Mouse (Mus musculus) limb, embryonic 14.5 days (tissue): ENCODE results near the gene Ncstn. TPM values are rescaled to one million over a fixed set of nuclear protein-coding genes. Genes with fewer than 3 reads are reported as not detected.

ENCODE experiments used
- ATAC-seq: fragments of 200-750 bp; cut with Nextera tagmentation; 2 replicates; pipeline ENCODE4 v1.8.0; 2017; ENCODE audit warnings: low read depth, moderate number of reproducible peaks, moderate TSS enrichment; ENCODE audit not compliant: low FRiP score
- DNase-seq: peaks from one replicate; pipeline ENCODE4 v3.0.0-alpha.2; 2015; ENCODE audit warnings: low spot score
- H3K27ac ChIP-seq: fragments of 300-500 bp; sonication (generic); replicated peaks from 2 replicates; pipeline ENCODE4 v1.5.1; 2014; ENCODE audit warnings: low read depth, mild to moderate bottlenecking, low read length, moderate library complexity, mixed read lengths
- H3K27me3 ChIP-seq: fragments of 300-500 bp; sonication (generic); 2 replicates; pipeline ENCODE4 v1.6.1; 2014; ENCODE audit warnings: low read length, mixed read lengths; ENCODE audit not compliant: control insufficient read depth, insufficient read depth
- H3K36me3 ChIP-seq: fragments of 300-500 bp; sonication (generic); 2 replicates; pipeline ENCODE4 v1.6.1; 2014; ENCODE audit warnings: mild to moderate bottlenecking, low read length, moderate library complexity, mixed read lengths; ENCODE audit not compliant: control insufficient read depth, insufficient read depth
- H3K4me1 ChIP-seq: fragments of 300-500 bp; sonication (generic); 2 replicates; pipeline ENCODE4 v1.6.1; 2014; ENCODE audit warnings: antibody characterized with exemption, low read length, mixed read lengths; ENCODE audit not compliant: control insufficient read depth, insufficient read depth
- H3K4me2 ChIP-seq: fragments of 300-500 bp; sonication (generic); replicated peaks from 2 replicates; pipeline ENCODE4 v1.6.1; 2014; ENCODE audit warnings: low read depth, mild to moderate bottlenecking, low read length, moderate library complexity; ENCODE audit not compliant: severe bottlenecking
- H3K4me3 ChIP-seq: fragments of 300-500 bp; sonication (generic); replicated peaks from 2 replicates; pipeline ENCODE4 v1.5.1; 2014; ENCODE audit warnings: low read length
- H3K9ac ChIP-seq: fragments of 300-500 bp; sonication (generic); 2 replicates; pipeline ENCODE4 v1.6.1; 2014; ENCODE audit warnings: mild to moderate bottlenecking, low read depth, low read length, moderate library complexity; ENCODE audit not compliant: severe bottlenecking
- H3K9me3 ChIP-seq: fragments of 300-500 bp; sonication (generic); 2 replicates; pipeline ENCODE4 v1.6.1; 2016; ENCODE audit warnings: low read length; ENCODE audit not compliant: control insufficient read depth
- POLR2A ChIP-seq: fragments of 200-500 bp; IDR thresholded peaks from 2 replicates; pipeline ENCODE4 v1.8.0; 2012; ENCODE audit warnings: inconsistent platforms, mild to moderate bottlenecking, moderate library complexity, borderline replicate concordance; ENCODE audit not compliant: insufficient read depth, insufficient read length; ENCODE audit errors: extremely low read depth
- WGBS: fragments of 180-500 bp; shearing (Covaris S2); extraction: QIAGEN DNeasy Blood & Tissue Kit; methylation state at CpG from one replicate; pipeline ENCODE4 v1.1.7; 2014; 5-methylcytosine and 5-hydroxymethylcytosine counted together
- polyA plus RNA-seq, 2 experiments: library from polyadenylated mRNA; depleted of rRNA in 1 of 2; stranded (reverse) in 1 of 2; unstranded in 1 of 2; fragments of >200 nt; fragmentation: Nextera tagmentation in 1 of 2; extraction: Ambion mirVana in 1 of 2; gene quantifications; 2 replicates each; pipeline versions ENCODE4 v1.2.1 to v1.2.3; 2012 to 2014

Ncstn gene
- polyA plus RNA-seq, 2 experiments: 98.4 to 137 TPM

DNA sequence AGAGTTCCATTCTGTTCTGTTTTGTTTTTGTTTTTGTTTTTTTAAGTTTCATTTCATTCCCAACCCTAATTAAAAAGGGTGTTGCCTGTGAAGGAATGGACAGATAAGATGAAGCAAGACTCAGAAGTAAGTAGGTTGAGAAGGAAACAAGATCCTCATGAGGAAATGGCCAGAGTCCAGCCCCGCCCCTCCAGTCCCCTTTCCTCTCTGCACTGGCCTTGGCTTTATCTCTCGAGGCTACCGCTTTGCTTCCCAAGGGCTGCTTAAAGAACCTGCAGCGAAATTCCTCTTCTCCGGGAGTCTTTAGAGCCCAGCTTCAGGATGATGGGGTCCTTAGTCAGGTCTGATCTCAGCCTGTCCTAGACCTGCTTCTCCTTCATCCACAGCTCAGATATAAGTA, 4.6 kb downstream of the Ncstn start:
- H3K9ac ChIP-seq: no peak overlapping the region
- H3K36me3 ChIP-seq: peaks cover 63% of the 10 kb centered on the region
- no peak overlapping the region for H3K4me2 ChIP-seq
- H3K27ac ChIP-seq: no peak overlapping the region
- ATAC-seq (no peak), DNase-seq (no peak)
- 74% methylated on average over 5 of the region's 5 CpGs for WGBS
- no peak overlapping the region for H3K4me3 ChIP-seq
- 0 out of 2 replicates have a peak, but pooled peaks cover 4% of the 10 kb centered on the region for H3K4me1 ChIP-seq
- H3K9me3 ChIP-seq: no peaks in the 10 kb centered on the region
- no peak for TF ChIP-seq POLR2A
- no peaks in the 10 kb centered on the region for H3K27me3 ChIP-seq

DNA sequence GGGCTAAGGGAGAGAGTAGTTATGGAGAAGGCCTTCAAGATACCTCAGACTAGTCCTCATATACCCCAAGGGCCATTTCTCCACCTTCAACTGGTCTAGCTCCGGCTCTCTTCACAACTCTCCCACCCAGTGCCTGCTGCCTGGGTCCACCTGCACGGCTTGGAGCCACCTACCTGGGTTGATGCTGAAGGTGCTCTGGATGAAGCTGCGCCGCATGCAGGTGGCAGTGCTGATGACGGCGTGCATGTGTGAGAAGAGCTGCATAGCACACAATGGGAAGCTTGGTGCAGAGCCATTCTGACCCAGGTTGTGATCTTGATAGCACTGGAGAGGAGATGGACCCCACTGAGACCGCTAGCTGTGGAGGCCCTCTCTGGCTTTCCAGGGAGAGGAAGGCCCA, 10.0 kb downstream of the Ncstn start:
- Histone ChIP-seq H3K4me1 (no peaks in the 10 kb centered on the region), H3K9ac (no peak overlapping the region), H3K27me3 (no peaks in the 10 kb centered on the region), H3K4me2 (no peak overlapping the region), H3K4me3 (no peak overlapping the region), H3K27ac (no peak overlapping the region), H3K36me3 (peaks cover 90% of the 10 kb centered on the region), H3K9me3 (no peaks in the 10 kb centered on the region)
- DNase-seq (no peak), ATAC-seq (no peak)
- no peak for TF ChIP-seq POLR2A
- over 99% methylated on average over 7 of the region's 7 CpGs for WGBS

DNA sequence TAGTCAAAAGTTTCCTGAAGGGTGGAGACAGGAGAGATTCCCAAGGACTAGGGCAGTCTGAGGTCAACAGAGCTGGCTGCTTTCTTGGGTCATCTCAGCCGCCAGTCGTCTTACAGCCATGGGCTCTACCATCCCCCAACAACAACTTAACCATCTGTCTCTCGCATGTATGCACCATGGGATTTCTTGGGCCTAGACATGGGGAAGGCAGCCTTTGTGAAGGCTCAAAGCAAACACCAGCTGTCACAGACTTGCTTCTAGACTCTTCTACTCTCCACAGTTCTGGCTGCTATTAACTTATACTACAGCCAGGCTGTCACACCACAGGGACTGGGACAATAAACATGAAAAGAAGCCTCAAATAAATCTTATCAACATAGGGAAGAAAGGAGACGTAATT, 11.0 kb downstream of the Ncstn start:
- Histone ChIP-seq H3K27me3 (no peaks in the 10 kb centered on the region), H3K36me3 (peaks cover 99% of the 10 kb centered on the region), H3K4me2 (no peak overlapping the region), H3K4me1 (no peaks in the 10 kb centered on the region), H3K27ac (no peak overlapping the region), H3K9me3 (no peaks in the 10 kb centered on the region), H3K4me3 (no peak overlapping the region), H3K9ac (no peak overlapping the region)
- WGBS: 78% methylated on average over 4 of the region's 4 CpGs
- ATAC-seq (no peak), DNase-seq (no peak)
- TF ChIP-seq POLR2A: no peak

DNA sequence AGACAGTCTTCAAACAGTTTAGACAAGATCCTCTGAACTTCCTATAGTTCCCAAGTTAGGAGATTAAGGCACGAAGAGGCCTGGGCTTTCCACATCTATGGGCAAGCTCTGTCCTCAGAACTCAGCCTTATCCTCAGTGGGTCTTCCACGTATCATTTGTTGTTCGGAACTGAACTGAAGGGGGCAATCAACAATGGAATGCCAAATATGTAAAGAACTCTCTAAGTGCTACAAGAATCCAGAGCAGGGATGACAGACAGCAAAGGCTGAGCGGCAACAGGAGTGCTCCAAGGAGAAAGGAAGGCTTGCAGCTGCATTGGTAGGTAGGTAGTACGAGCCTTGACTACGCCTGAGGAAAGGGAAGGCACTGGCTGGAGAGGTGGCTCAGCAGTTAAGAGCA, 12.4 kb downstream of the Ncstn start:
- WGBS: 50% methylated on average over 6 of the region's 6 CpGs
- peaks cover 99% of the 10 kb centered on the region for H3K36me3 ChIP-seq
- no peak overlapping the region for H3K4me2 ChIP-seq
- H3K27ac ChIP-seq: no peak overlapping the region
- DNase-seq: no peak
- TF ChIP-seq POLR2A: no peak
- no peak overlapping the region for H3K9ac ChIP-seq
- H3K4me3 ChIP-seq: no peak overlapping the region
- H3K9me3 ChIP-seq: no peaks in the 10 kb centered on the region
- ATAC-seq: no peak
- H3K4me1 ChIP-seq: no peaks in the 10 kb centered on the region
- H3K27me3 ChIP-seq: no peaks in the 10 kb centered on the region

DNA sequence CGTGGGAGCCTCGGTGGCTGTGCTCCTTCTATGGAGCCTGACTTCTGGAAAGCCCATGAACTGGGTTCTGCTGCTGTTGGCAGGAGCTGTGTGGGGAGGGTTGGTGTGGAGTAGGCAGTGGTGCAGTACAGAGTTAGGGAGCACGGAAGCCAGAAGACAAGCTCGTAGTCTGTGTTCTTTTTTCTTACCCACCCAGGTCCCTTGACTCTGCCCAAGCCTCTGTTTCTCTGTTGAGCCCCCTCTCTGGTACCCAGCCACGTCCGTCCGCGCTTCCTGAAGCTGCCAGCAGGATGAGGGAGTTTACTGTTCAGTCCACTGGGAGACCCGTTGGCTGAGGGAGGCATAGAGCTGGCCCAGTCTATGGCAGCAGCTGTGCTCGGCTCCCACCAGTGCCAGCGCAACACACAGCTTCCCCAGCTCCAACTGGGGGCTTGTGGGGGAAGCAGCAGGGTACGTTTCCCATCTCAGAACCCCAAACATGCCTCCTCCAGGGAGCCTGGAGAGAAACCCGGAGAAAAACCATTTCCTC, 17.9 kb downstream of the Ncstn start:
- Histone ChIP-seq H3K27me3 (no peaks in the 10 kb centered on the region), H3K9ac (no peak overlapping the region), H3K36me3 (peaks cover 54% of the 10 kb centered on the region), H3K4me1 (peaks cover 5% of the 10 kb centered on the region), H3K27ac (0 out of 2 replicates have a peak overlapping the region, but pooled peaks have one; percentile 43), H3K9me3 (no peaks in the 10 kb centered on the region), H3K4me2 (no peak overlapping the region), H3K4me3 (no peak overlapping the region)
- TF ChIP-seq POLR2A: no peak
- ATAC-seq (no peak), DNase-seq (no peak)
- WGBS: 74% methylated on average over 13 of the region's 13 CpGs
